Mouse (Mus musculus) megakaryocyte-erythroid progenitor cell, adult 5-6 weeks (primary cell): ENCODE results near the gene Crk. TPM values are rescaled to one million over a fixed set of nuclear protein-coding genes. Genes with fewer than 3 reads are reported as not detected.
"Not testable (repeated sequence)": the region's sequence is repeated elsewhere in the genome, so short reads cannot be mapped to it uniquely, and the experiment has no call there.

Experiments
- ATAC-seq: replicated peaks from 2 replicates; pipeline ENCODE4 v1.8.0; 2016; ENCODE audit warnings: mild to moderate bottlenecking, inconsistent platforms; ENCODE audit not compliant: severe bottlenecking, poor library complexity, low FRiP score, low TSS enrichment
- total RNA-seq, 2 experiments: library from RNA; stranded (forward) in 1 of 2; stranded (reverse) in 1 of 2; fragments of 200-1000, 215-1000 nt in 1 of 2; fragments of >200 nt in 1 of 2; fragmentation: Nextera tagmentation in 1 of 2; gene quantifications; 2 replicates each; pipeline ENCODE4 v1.2.3; 2014 to 2017

The Crk gene
- total RNA-seq, 2 experiments from 2014 or later: 29.5 to 33.0 TPM

DNA sequence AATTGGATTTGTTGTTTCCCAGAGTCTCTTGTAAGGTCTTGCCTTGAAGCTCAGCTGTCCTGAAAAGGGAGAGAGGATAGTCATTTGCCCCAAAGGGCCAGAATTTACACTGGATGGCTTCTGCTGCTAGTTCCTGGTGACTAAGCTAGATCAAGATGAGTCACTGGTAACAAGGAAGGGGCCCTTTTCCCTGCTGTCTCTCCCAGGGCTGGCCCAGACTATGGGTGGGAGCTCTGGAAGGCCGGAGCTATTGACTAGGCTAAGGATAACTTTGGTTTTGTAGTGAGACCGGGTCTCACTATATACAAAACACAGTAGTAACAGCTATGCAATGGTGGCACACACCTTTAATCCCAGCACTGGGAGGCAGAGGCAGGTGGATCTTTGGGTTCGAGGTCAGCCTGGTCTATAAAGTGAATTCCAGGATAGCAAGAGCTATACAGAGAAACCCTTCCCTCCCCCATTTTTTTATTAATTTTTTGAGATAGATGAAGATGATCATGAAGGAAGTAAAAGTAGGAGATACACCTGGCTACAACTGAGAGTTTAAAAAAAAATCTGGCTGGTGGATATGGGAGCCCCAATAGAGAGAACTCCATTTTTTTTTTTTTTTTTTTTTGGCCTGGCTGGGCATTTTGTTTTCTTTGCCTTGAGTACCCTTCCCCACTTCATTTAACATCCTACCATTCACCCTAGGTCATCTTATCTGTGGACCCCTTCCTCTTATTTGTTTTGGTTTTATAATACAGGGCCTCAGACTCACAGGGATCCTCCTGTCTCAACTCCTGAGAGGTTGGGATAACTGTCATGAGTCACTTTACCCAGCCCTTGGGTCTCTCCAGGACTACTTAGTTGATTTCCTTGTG is 945 bp upstream of the Crk start:
- no peak for ATAC-seq

DNA sequence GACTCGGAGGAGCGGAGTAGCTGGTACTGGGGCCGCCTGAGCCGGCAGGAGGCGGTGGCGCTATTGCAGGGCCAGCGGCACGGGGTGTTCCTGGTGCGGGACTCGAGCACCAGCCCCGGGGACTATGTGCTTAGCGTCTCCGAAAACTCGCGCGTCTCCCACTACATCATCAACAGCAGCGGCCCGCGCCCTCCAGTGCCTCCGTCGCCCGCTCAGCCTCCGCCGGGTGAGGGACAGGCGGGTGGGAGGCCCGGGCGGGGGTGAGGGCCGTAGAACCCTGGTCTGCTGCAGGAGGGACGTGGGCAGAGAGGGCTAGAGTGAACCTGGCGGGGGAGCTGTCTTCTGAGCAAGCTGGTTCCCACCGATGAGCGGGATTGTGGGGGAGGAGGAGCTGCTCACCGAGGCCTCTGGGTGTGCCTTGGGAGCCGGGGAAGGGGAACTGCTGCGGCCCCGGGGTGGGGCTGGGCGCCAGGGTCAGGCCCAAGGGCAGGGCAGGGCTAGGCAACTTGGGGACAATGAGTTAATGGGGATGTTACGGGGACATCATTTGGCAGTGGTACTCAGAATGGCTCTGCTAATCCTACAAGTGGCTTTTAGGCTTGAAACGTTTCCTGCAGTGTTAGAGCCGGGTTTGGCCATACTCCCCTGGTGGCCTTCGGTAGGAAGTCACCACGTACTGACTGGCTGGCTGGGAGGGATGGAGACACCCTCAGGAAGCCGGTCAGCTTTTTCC is 546 bp downstream of the Crk start:
- peak; percentile 72 for ATAC-seq

DNA sequence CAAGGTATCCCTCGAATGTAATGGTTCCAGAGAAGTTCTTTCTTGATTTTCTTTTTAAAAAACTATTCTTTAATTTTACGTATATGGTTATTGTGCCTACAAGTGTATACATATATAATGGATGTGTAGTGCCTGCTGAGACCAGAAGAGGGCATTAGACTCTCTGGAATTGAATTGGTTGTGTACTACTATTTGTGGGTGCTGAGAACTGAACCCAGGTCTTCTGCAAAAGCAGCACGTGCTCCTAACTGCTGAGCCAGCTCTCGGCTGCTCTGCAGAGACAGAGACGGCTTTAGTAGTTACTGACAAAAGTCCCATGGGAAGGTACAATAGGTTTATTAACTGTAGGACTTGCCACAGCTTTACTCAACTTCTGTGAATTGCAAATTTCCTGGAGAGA is 5.4 kb downstream of the Crk start:
- ATAC-seq: no peak

DNA sequence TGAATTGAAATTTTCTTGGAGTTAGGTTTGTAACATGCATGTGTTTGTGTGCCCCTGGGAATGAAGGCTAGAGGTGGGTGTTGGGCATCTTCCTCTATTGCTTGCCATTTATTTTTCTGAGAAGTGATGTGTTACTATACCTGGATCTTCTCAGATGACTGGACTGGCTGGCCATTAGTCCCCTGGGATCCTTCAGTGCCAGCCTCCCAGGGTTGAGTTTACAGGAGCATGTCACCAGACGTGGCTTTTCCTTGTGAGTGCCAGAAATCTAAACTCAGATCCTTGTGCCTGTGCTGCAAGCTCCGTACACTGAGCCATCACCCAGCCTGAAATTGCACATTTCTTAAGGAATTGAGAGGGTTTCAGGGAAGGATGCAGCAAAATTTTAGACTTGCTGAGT is 5.9 kb downstream of the Crk start:
- ATAC-seq: no peak

DNA sequence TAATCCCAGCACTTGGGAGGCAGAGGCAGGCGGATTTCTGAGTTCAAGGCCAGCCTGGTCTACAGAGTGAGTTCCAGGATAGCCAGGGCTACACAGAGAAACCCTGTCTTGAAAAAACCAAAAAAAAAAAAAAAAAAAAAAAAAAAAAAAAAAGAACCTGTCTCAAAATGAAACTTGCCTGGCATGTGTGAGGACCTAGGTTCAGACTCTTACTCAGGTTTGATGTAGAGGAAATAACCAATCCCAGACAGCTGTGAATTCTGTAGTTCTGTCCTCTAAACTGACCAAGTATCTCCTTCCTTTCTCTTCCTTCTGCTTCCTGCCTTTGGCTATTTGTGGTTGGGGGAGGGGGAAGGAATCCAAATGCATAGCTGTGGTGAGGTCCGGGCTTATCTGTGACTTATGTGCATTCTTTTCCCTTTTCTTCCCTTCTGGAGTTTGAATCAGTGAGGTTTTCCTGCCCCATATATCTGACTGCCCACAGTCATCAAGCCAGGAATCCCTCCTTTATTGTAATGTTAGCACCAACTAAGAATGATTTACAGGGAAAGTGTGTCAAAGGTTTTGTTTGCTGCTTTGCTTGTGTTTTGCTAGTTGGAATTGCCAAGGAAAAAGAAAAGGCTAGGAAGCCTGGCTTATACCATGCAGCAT is 8.4 kb downstream of the Crk start:
- no peak for ATAC-seq

DNA sequence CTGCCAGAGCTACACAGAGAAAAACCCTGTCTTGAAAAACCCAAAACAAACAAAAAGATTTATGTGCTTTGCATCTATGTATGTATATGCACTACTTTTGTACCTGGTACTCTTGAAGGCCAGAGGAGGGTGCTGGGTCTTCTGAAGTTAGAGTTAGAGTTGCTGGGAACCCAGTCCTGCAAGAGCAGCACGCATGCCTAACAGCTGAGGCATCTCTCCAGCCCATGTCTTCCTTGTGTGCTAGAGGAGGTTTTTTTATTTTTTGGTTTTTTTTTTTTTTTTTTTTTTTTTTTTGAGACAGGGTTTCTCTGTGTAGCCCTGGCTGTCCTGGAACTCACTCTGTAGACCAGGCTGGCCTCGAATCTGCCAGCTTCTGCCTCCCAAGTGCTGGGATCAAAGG is 9.1 kb downstream of the Crk start:
- ATAC-seq: no peak

DNA sequence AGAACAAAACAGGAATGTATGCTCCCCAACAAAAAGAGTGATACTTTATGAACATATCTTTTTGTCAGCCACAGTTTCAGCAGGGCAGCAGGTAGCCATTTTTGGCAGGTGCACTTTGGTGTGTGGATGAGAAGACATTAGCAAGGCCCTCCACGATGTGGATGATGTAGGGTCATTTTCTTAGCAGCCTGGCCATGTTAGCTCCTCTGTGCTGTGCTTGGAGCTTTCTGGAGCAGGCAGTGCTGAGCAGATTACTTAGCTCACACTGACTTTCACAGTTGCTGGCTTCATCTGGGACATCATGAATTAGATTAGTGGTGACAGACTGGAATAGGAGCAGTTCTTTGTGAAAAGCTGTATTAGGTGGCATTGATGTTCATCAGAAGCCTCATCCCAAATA is 10.9 kb downstream of the Crk start:
- ATAC-seq: no peak

DNA sequence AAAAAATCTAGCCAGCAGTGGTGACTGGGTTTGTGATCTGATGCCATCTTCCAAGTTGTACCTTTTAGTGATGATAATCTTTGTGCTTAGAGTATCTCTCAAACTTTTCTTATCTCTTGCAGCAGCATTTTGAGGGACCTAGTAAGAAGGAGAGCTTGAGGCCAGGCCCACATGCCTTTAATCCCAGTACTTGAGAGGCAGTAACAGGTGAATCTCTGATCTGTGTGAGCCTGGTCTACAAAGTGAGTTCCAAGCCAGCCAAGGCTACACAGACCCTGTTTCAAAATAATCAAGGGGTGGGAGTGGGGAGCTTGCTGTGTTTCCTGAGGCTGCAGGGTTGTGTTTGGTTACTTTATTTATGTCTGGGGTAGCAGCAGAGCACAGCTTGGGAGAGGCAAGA is 12.0 kb downstream of the Crk start:
- ATAC-seq: no peak

DNA sequence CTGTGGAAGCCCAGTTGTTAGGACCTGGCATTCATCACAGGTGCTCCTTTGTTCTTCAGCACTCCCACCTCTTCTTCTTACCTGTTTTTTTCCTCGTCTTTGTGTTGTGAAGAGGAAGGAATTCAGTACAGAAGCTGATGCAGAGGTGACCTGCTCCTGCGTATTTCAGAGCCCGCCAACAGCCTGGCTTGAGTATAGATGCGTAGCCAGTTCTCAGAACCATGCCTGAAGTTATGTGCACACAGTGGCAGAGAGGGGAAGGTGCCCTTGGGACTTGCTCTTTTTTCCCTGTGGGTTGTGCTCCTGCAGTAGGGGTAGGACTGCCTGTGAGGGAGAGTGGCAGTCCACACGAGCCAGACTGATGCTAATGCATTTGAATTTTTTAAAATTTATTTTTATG is 14.5 kb downstream of the Crk start:
- ATAC-seq: no peak

DNA sequence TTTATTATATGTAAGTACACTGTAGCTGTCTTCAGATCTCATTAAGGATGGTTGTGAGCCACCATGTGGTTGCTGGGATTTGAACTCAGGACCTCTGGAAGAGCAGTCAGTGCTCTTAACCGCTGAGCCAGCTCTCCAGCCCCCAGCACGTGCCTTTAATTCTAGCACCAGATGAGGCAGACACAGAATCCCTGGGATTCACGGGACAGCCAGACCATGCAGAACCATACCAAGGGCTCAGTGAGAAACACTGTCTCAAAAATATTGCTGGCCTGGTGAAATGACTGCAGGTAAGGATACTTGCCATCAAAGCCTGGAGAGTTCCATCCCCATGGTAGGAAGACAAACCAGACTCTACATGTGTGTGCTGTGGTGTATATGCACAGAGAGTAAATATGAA is 18.4 kb downstream of the Crk start:
- not testable (repeated sequence) for ATAC-seq

DNA sequence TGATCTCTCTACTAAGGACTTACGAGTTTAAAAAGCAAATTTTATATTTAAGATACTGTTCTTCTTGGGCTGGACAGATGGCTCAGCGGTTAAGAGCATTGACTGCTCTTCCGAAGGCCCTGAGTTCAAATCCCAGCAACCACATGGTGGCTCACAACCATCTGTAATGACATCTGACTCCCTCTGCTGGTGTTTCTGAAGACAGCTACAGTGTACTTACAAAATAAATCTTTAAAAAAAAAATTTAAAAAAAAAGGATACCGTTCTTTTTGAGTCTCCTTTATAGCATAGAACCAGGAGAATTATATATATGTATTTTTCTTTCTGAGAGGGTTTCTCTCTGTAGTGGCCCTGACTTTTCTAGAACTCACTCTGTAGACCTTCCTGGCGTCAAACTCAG is 21.5 kb downstream of the Crk start:
- no peak for ATAC-seq

DNA sequence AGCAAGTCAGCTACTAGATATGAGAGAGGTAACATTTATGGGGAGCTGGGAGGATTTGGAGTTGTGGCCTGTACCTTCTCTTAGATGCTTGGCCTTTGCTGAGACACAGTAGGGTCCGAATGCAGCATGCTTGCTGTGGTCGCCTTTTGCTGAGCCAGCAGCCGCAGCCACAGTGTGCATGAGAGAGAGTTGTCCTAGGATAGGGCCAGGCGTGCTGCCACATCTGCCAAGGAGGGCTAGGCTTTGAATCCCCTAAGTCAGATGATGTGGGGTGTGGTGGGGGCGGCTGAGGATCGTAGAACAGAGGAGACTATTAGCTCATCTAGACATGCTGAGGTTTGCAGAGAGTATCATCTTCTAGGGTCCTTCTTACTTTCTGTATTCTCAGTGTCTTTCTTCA is 23.7 kb downstream of the Crk start:
- no peak for ATAC-seq

DNA sequence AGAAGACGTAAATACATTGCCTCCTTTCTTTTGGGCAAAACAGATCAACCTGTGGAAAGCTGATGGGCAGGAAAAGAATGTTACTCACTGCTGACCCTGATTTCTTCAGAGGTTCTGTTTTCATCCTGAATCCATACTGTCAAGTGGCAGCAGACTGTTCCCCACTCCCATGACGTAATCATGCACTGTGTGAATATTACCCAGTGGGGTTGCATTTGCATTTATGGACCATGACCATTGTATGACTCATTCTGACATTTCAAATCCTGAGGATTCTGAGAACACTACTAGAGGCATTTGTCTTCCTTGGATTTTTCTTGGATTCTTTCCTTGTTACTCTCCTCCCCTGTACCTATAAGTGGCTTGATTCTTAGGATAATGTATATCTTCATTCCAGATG is 24.7 kb downstream of the Crk start:
- no peak for ATAC-seq

DNA sequence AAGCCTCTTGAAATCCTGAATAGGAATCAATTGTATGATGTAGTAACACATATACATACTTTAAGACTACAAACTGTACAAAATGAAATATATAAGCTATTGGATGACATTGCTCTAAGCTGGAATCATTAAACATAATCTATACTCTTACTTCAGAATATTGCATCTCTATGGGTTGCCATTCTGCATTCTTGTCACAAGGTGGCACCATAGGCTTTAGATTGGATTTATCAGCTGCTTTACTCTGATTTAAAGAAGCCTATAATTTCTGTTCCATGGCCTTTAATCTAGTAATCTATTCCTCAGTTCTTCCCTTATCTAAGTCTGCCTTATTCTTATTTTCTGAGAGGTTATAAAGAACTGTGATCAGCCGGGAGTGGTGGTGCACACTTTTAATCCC is 34.9 kb downstream of the Crk start:
- ATAC-seq: no peak

DNA sequence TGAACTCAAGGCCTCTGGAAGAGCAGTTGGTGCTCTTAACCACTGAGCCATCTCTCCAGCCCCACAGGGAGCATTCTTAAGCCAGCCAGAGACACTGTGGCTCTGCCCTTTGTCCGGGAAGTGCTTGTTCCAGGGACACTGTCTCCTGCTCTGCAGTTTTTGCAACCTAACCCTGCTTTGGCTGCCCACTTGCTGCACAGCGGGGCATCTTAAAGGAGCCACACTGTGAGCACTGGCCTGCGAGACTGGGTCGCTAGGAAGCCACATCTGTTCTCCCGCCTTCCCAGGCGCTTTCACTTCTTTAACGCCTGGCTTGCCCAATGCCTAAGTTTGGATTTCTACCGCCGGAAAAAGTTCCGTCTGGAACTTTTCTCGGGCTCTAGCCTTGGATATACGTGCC is 36.5 kb downstream of the Crk start:
- no peak for ATAC-seq

DNA sequence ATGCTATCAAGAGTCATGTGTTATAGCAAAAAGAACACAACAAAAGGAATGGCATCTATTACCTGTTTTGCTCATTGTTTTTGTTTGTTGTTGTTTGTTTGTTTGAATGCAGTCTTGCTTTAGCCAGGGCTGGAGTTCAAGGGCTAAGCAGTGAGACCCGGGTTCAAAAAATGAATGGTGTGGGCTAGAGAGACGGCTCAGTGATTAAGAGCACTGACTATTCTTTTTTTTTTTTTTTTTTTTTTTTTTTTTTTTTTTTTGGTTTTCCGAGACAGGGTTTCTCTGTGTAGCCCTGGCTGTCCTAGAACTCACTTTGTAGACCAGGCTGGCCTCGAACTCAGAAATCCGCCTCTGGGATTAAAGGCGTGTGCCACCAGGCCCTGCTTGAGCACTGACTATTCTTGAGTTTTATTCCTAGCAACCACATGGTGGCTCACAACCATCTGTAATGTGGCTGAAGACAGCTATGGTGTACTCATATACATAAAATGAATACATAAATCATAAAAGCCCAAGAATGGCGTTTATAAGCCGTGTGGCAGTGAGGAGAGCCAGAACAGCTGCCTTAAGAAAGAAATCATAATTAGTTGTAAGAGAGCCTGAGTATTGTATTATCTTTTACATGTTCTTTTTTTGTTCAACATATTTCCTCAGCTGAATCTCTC is 37.7 kb downstream of the Crk start:
- ATAC-seq: no peak

DNA sequence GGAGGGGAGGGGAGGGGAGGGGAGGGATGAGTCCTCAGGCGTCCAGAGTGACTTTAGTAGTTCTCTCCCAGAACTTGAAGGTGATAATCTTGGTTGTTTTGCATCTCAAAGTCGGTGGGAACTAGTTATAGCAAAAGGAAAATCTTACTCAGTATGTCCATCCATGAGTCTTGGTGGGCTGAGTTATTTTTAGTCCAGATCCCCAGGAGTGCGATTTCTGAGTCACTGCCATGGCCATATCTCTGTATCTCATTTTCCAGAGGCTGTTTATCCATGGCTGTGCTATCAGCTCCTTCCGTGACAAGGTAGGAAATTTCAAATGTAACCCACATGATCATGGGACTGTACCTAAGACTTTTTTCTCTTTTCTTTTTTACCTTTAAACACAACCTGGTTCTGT is 43.3 kb downstream of the Crk start:
- ATAC-seq: no peak

DNA sequence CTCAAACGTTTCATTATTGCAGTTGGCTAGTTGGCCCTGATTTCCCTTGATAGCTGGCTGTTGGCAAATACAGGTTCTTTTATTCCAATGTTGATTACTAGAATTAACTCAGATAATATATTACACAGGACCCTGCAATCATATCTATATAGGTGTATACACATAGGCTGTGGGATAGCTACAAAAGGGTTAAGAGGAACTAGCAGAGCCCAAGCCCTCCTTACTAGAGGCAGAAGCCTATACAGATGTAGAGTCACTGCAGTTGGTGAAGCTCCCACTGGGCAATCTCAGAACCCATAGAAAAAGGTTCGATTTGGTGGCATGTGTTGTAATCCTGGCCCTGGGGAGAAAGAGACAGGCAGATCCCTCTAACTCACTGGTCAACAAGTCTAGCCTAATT is 48.1 kb downstream of the Crk start:
- no peak for ATAC-seq

DNA sequence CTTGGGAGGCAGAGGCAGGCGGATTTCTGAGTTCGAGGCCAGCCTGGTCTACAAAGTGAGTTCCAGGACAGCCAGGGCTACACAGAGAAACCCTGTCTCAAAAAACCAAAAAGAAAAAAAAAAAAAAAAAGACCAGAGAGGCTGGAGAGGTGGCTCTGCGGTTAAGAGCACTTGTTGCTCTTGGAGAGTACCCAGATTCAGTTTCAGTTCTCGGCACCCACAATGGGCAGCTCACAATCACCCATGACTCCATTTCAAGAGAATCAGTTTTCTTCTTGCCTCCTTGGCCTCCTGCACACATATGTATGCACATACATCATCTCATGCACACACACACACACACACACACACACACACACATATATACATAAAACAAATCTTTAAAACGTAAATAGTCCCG is 48.6 kb downstream of the Crk start:
- ATAC-seq: not testable (repeated sequence)
